In the genomic region with DNA sequence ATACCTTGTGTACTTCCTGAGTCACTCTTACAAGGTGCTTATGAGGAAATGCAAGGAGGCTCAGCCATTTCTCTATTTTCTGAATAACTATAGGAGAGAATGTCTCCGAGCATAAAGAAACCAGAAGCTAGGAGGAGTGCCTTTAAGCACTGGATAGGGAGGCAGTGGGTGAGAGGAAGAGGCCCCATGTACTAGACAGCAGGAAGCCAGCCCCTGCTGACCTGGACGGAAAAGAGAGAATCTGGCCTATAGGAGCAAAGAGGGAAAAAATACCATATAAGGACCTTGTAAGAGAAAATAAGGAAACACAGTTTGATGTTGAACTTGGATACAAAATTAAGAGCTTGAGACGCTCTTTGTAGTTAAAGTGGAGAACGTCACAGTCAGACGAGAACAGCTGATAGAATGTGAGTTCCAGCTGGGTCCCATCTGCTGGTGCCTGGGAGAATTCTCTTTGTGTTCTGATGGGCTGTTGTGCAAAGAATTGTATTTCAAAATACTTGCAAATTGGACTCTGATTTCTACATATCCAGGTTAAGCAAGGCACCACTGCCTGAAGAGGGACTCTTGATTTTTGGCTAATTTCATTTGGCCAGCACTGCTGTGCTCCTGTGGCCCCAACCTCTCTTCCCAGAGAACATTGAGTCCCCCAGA, we compare ENCODE assay signal across 11 mouse cellular contexts.
DNase-seq lines count a peak whose midpoint lies in the region; ATAC-seq and TF ChIP-seq lines count a peak whose summit lies in the region.
"Had no signal": no experiment of that assay in that cellular context is flagged by ENCODE, and none has a peak within 500 bp of the region (broad histone marks: within the 10 kb centered on the region; RNA-seq: fewer than 3 reads in every experiment).

No protein-coding gene starts in this region.

- ATAC-seq in hindbrain, postnatal 0 days: no peak
- ATAC-seq in hindbrain, embryonic 11.5 days (ENCODE audit: low FRiP score): no peak
- no peak for ATAC-seq in heart, embryonic 16.5 days (replicated peaks; ENCODE audit: extremely low read depth, insufficient read depth, low FRiP score)
- ATAC-seq in liver, embryonic 12.5 days: no peak
- no peak for ATAC-seq in midbrain, embryonic 11.5 days (ENCODE audit: low FRiP score)

- H3K27me3 ChIP-seq in hindbrain, postnatal 0 days (ENCODE audit: insufficient read depth, low read length): no peaks in the 10 kb centered on the region
- H3K27me3 ChIP-seq in hindbrain, embryonic 11.5 days (ENCODE audit: control insufficient read depth, insufficient read depth, low read length): no peaks in the 10 kb centered on the region
- no peaks in the 10 kb centered on the region for H3K27me3 ChIP-seq in heart, embryonic 16.5 days (ENCODE audit: control insufficient read depth, insufficient read depth, low read length)
- no peaks in the 10 kb centered on the region for H3K27me3 ChIP-seq in liver, embryonic 12.5 days (replicated peaks)
- H3K27me3 ChIP-seq in midbrain, embryonic 11.5 days (ENCODE audit: control insufficient read depth, insufficient read depth, low read length): no peaks in the 10 kb centered on the region
- H3K27me3 ChIP-seq: limb, embryonic 12.5 days; neural tube, embryonic 15.5 days had no signal

- 45% methylated on average over 5 of the region's 5 CpGs for WGBS in hindbrain, postnatal 0 days
- 60% methylated on average over 5 of the region's 5 CpGs for WGBS in hindbrain, embryonic 11.5 days
- WGBS in heart, embryonic 16.5 days: 52% methylated on average over 5 of the region's 5 CpGs
- WGBS in liver, embryonic 12.5 days (ENCODE audit: insufficient replicate concordance): 46% methylated on average over 5 of the region's 5 CpGs
- 60% methylated on average over 5 of the region's 5 CpGs for WGBS in midbrain, embryonic 11.5 days

- no peak overlapping the region for H3K9ac ChIP-seq in hindbrain, postnatal 0 days (replicated peaks; ENCODE audit: low read length)
- no peak overlapping the region for H3K9ac ChIP-seq in hindbrain, embryonic 11.5 days (ENCODE audit: low read depth, low read length)
- H3K9ac ChIP-seq in heart, embryonic 16.5 days (ENCODE audit: low read length): no peak overlapping the region
- no peak overlapping the region for H3K9ac ChIP-seq in liver, embryonic 12.5 days
- H3K9ac ChIP-seq in midbrain, embryonic 11.5 days (ENCODE audit: low read length): no peak overlapping the region
- H3K9ac ChIP-seq: limb, embryonic 12.5 days; neural tube, embryonic 15.5 days had no signal

- DNase-seq in hindbrain, postnatal 0 days (ENCODE audit: low spot score): peak; percentile 26
- DNase-seq in hindbrain, embryonic 11.5 days (ENCODE audit: low spot score): no peak
- peak; percentile 17 for DNase-seq in adipocyte (ENCODE audit: low spot score)
- DNase-seq in layer of hippocampus, postnatal 36 days: peak; percentile 74 to 76
- DNase-seq in midbrain, embryonic 11.5 days (ENCODE audit: low spot score, missing footprints): no peak
- DNase-seq in adrenal gland, postnatal 25 days: no peak
- DNase-seq: adrenal gland, postnatal 14 days had no signal

- H3K4me2 ChIP-seq in hindbrain, postnatal 0 days (ENCODE audit: low read depth, low read length): no peak overlapping the region
- H3K4me2 ChIP-seq in hindbrain, embryonic 11.5 days (replicated peaks; ENCODE audit: low read depth, low read length): no peak overlapping the region
- no peak overlapping the region for H3K4me2 ChIP-seq in heart, embryonic 16.5 days (ENCODE audit: low read depth, low read length)
- no peak overlapping the region for H3K4me2 ChIP-seq in liver, embryonic 12.5 days
- no peak overlapping the region for H3K4me2 ChIP-seq in midbrain, embryonic 11.5 days
- H3K4me2 ChIP-seq: limb, embryonic 12.5 days; neural tube, embryonic 15.5 days had no signal

- no peak overlapping the region for H3K4me3 ChIP-seq in hindbrain, postnatal 0 days (ENCODE audit: low read length)
- no peak overlapping the region for H3K4me3 ChIP-seq in hindbrain, embryonic 11.5 days (ENCODE audit: low read depth, low read length)
- H3K4me3 ChIP-seq in heart, embryonic 16.5 days (ENCODE audit: low read length): no peak overlapping the region
- H3K4me3 ChIP-seq in liver, embryonic 12.5 days: no peak overlapping the region
- H3K4me3 ChIP-seq in midbrain, embryonic 11.5 days (ENCODE audit: low read depth, low read length): no peak overlapping the region
- H3K4me3 ChIP-seq: limb, embryonic 12.5 days; neural tube, embryonic 15.5 days had no signal

- TF ChIP-seq CTCF in hindbrain, postnatal 0 days (IDR thresholded peaks at IDR 0.05; ENCODE audit: low read depth): no peak

- H3K9me3 ChIP-seq in hindbrain, postnatal 0 days (ENCODE audit: low read length): no peaks in the 10 kb centered on the region
- H3K9me3 ChIP-seq in hindbrain, embryonic 11.5 days (ENCODE audit: control insufficient read depth, low read length): no peaks in the 10 kb centered on the region
- 0 out of 2 replicates have a peak, but pooled peaks cover 2% of the 10 kb centered on the region for H3K9me3 ChIP-seq in heart, embryonic 16.5 days (replicated peaks; ENCODE audit: control insufficient read depth, low read length)
- H3K9me3 ChIP-seq in liver, embryonic 12.5 days (replicated peaks): no peaks in the 10 kb centered on the region
- no peaks in the 10 kb centered on the region for H3K9me3 ChIP-seq in midbrain, embryonic 11.5 days (ENCODE audit: control insufficient read depth, low read length)
- H3K9me3 ChIP-seq: limb, embryonic 12.5 days; neural tube, embryonic 15.5 days had no signal

- H3K36me3 ChIP-seq in hindbrain, postnatal 0 days (ENCODE audit: insufficient read depth, low read length): no peaks in the 10 kb centered on the region
- H3K36me3 ChIP-seq in hindbrain, embryonic 11.5 days (ENCODE audit: control insufficient read depth, insufficient read depth, low read length): no peaks in the 10 kb centered on the region
- no peaks in the 10 kb centered on the region for H3K36me3 ChIP-seq in heart, embryonic 16.5 days (ENCODE audit: control insufficient read depth, insufficient read depth)
- no peaks in the 10 kb centered on the region for H3K36me3 ChIP-seq in liver, embryonic 12.5 days
- H3K36me3 ChIP-seq in midbrain, embryonic 11.5 days (ENCODE audit: control insufficient read depth, insufficient read depth, low read length): no peaks in the 10 kb centered on the region
- H3K36me3 ChIP-seq: limb, embryonic 12.5 days; neural tube, embryonic 15.5 days had no signal

- H3K27ac ChIP-seq in hindbrain, postnatal 0 days: no peak overlapping the region
- no peak overlapping the region for H3K27ac ChIP-seq in hindbrain, embryonic 11.5 days (ENCODE audit: low read depth, low read length)
- 0 out of 2 replicates have a peak overlapping the region, but pooled peaks have one; percentile 11 for H3K27ac ChIP-seq in heart, embryonic 16.5 days (ENCODE audit: low read length)
- no peak overlapping the region for H3K27ac ChIP-seq in liver, embryonic 12.5 days
- no peak overlapping the region for H3K27ac ChIP-seq in midbrain, embryonic 11.5 days (ENCODE audit: low read depth, low read length)
- H3K27ac ChIP-seq: limb, embryonic 12.5 days; neural tube, embryonic 15.5 days had no signal

- H3K4me1 ChIP-seq in hindbrain, postnatal 0 days (ENCODE audit: insufficient read depth, low read length): no peaks in the 10 kb centered on the region; the same call in 1 of the 2 replicates
- no peaks in the 10 kb centered on the region for H3K4me1 ChIP-seq in hindbrain, embryonic 11.5 days (replicated peaks; ENCODE audit: control insufficient read depth, insufficient read depth, low read length)
- H3K4me1 ChIP-seq in heart, embryonic 16.5 days (ENCODE audit: control insufficient read depth, insufficient read depth, low read length): no peaks in the 10 kb centered on the region
- no peaks in the 10 kb centered on the region for H3K4me1 ChIP-seq in liver, embryonic 12.5 days
- no peaks in the 10 kb centered on the region for H3K4me1 ChIP-seq in midbrain, embryonic 11.5 days (ENCODE audit: control insufficient read depth, insufficient read depth, low read length)
- H3K4me1 ChIP-seq: limb, embryonic 12.5 days; neural tube, embryonic 15.5 days had no signal

Comparison
In these comparisons a context has a peak if more than half of its experiments do, and no peak if none do; other contexts are left out.
1. DNase-seq: peak in hindbrain, postnatal 0 days (single experiment), adipocyte (single experiment) and layer of hippocampus, postnatal 36 days (2 of 2); none in hindbrain, embryonic 11.5 days (single experiment), midbrain, embryonic 11.5 days (single experiment) and adrenal gland, postnatal 25 days (single experiment).